Mouse (Mus musculus): ENCODE measurements around the gene Nhlrc3.

The Nhlrc3 gene

DNA sequence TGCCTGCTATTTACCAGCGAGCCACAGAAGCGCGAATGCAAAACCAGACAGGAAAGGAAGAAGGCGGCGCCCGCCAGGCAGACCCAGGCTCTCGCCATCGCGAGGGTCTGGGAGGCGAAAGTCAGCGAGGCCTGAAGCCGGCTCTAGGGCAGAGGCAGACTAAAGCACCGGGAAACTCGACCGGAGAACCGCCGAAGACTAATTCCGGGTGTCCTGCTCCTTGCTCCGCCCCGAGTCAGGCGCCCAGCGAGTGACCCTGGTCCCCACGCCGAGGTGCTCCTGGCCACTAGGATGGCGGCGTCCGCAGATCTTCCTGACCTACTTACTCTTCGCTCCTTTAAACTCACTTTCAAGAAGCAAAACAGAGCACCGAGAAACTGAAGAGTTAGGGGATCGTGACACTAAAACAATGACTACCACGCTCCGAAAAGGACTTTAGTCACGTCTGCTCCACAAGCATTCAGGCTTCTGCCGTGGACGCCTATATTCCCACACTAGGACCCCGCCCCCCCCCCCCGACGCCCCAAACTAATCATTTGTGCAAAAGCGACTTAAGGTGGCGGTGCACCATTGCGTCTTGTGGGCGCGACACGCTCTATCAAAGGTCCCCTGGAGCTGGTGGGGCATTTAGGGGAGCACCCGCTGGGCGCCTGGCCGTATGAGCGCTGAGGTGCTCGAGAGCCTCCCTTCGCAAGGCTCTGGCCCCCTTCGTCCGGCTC is at the start of gene Nhlrc3, which contains the start of gene Proser1:
Gene Nhlrc3, minus strand, starts transcription at position 287 of the 719 bp plus-strand sequence.
Gene Proser1, plus strand, starts transcription at position 621 of the 719 bp plus-strand sequence.
- DNase-seq (ENCODE audit: low read depth, low spot score) = peak; percentile 96

DNA sequence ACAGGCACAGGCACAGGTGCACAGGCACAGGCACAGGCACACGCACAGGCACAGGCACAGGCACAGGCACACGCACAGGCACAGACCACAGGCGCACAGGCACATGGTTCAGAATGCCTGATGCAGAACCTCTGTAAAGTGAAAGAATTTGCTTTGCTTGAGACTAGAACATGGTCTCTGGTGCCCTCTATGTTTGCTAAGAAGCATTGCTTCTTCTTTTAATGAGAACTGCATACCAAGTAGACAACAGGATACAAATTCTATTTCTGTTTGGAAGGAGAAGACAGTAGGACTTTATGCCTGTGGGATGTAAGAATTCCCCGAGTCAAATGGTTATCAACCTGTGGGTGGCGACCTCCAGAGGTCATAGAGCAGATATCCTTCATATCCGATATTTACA is 39.3 kb upstream of the Nhlrc3 start:
- no peak for DNase-seq (ENCODE audit: low read depth, low spot score)

DNA sequence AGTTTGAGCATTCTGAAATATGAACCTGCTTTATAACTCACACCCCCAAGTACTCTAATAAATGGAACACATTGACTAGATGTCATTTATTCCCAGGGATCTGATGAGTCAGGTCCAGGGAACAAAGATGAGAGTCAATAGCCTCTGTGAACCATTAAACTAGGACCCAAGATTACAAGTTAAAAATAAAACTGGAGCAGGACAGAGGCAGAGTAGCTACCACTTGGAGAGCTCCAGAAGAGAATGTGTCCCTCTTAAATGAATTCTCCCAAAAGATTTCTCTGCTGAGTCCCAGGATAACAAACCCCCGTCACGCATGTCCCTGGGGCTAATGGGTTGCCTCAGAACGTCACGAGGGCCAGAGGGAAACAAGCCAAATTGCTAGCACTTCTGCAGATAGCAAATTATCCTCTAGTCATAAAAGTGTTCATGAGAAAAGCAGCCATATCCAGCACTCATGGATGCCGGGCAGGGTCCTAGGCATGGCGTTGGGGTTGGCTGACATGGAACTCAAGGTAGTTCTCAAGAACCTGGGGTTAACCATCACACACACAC is 35.3 kb upstream of the Nhlrc3 start:
- no peak for DNase-seq (ENCODE audit: low read depth, low spot score)

DNA sequence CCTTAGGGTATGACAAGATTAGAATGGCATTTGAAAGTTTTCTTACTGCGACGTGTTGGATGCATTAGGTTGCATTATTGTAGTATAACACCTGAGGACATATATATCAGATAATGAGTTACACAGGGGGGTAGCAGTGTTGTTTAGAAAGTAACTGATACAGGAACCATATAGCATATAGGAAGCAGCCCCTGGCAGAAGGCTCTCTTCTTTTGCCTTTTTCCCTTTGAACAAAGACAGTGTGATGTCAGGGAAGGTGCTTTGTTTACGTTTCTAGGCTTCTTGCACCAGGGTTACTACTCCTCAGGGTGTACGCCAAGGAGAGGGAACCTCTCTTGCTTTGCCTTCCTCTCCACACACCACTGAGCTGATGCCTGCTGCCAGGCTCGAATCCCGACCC is 25.2 kb upstream of the Nhlrc3 start, which contains the start of gene Stoml3:
Gene Stoml3, plus strand, starts transcription at position 301 of the 400 bp plus-strand sequence.
- no peak for DNase-seq (ENCODE audit: low read depth, low spot score)

DNA sequence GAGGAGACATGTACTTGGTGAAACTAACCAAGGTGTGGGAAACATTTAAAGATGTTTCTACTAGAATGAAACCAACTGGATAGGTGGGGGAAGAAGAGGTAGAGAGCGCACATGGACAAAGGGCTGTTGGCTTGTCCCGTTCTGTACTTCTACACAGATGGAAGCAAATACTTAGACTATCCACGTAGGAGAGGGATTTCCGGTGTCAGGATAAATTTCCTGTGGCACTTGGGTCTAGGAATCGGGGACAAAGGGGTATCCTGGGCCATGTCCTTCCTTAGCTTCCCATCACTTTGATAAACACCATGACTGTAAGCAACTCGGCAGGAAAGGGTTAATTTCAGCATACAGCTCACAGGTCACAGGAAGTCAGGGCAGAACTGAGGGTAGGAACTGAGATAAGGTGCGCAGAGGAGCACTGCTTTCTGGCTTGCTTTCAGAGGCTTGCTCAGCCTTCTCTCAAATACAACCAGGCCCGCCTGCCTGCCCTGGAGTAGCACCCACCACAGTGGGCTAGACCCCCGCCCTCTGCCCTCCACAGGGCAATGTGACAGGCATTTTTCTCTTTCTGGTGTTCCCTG is 24.0 kb upstream of the Nhlrc3 start:
- DNase-seq (ENCODE audit: low read depth, low spot score) = no peak

DNA sequence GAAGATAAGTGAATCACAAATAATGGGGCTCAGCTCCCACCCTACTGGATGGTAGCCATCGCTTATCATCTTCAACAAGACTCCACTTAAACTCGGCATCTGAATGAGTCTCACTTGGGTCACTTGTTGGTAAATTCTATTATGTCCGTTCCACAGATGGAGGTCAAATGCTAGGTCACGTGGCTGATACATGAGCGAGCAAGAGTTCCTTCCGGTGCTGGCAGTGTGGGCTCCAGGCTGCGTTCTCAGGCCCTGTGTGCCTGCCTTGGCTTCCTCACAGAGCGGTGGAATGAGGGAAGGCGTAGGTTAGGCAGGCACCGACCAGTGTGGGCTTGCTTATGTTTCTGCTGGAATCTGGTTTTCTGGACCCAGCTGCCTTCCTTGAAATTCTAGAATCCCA is 23.4 kb upstream of the Nhlrc3 start:
- no peak for DNase-seq (ENCODE audit: low read depth, low spot score)

DNA sequence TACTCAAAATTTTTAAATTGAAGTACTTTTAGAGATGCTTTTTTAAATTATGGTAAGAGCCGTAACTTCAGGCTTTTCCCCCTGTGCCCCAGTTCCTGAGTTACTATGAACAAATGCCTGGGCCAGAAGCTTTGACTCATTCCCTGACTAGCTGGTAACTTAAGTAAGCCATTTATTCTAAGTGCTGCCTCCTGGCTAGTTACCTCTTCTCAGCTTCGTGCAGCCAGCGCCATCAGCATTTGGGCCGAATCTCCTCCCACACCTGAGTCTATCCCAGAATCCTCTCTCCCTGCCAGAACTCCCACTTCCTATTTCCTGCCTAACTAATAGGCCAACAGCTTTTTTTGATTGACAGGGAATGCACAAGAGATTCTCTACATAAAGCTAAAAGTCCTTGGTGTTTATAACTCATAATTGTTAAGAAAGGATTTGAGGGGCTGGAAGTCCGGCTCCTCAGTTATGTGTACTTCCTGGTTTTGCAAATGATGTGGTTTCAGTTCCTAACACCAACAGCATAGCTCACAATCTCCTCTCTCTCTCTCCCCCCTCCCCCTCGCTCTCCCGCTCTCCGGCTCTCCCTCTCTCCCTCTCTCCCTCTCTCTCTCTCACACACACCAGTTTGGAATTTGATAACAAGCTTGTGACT is 20.4 kb upstream of the Nhlrc3 start:
- no peak for DNase-seq (ENCODE audit: low read depth, low spot score)

DNA sequence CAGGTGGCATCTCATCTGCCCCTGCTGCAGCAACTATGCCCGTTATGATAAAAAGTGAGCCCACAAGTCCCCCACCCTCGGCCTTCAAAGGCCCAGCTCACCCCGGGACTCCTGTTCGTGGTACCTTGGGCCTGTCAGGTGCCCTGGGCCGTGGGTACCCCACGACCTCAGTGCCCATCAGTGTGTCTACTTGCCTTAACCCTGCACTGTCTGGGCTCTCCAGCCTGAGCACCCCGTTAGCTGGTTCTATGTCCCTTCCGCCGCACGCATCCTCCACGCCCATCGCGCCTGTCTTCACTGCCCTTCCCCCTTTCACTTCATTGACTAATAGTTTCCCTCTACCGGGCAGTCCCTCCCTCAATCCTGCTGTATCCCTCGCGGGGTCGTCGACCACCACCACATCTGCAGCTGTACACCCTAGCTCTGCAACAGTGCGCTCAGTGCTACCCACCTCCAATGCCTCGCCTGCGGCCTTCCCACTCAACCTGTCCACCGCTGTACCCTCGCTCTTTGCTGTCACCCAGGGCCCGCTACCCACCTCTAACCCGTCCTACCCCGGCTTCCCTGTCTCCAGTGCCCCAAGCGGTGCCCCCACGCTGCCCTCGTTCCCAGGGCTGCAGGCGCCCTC is 15.4 kb upstream of the Nhlrc3 start:
- DNase-seq (ENCODE audit: low read depth, low spot score) = no peak

DNA sequence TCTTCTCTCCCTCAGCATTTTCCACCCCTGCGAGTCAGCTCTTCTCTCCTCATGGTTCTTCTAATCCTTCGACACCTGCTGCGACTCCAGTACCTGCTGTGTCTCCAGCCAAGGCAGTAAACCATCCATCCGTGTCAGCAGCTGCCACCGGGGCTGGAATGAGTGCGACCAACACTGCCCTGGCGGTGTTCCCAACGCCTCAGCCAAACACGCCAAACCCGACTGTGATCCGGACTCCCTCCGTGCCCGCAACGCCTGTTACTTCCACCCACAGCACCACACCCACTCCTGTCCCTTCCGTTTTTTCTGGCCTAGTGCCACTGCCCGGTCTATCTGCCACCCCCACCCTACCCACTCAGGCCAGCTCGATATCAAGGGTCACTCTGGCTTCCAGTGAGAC is 14.3 kb upstream of the Nhlrc3 start:
- DNase-seq (ENCODE audit: low read depth, low spot score) = no peak

DNA sequence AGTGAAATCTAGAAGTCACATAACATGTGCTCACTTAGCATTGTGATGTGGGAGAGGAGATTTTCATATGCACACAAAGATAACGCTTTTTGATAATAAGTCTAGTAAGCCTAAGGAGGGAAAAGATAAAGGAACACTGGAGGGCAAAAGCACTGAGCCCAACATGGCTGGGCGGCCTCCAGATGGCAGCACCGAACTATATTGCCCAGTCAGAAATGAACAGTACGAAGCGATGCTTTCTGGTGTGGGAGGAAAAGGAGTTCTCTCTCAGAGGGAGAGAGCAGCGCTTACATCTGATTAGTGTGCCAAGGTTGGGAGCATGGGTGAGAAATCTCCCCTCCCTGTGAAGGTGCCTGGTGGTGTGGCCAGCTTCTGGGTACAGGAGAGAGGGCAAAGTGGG is 12.8 kb upstream of the Nhlrc3 start:
- DNase-seq (ENCODE audit: low read depth, low spot score) = no peak

DNA sequence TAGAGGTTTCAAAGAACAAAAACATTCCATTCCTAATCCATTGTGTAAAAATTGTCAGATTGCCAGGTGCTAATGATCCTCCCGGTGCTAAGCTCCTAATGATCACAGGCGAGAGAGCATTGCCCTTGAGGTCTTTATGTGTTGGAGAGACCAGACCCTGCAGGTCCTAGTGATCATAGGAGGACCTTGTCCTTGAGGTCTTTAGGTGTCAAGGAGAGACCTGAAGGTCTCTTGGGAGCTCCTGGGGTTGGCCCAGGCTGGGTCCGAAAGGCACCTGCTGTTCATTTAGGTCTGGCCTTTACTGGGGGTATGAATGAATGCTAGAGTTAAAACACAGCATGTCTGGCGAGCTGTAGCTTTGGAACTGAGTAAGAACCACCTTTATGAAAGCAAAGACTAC is 11.0 kb upstream of the Nhlrc3 start:
- DNase-seq (ENCODE audit: low read depth, low spot score) = no peak

DNA sequence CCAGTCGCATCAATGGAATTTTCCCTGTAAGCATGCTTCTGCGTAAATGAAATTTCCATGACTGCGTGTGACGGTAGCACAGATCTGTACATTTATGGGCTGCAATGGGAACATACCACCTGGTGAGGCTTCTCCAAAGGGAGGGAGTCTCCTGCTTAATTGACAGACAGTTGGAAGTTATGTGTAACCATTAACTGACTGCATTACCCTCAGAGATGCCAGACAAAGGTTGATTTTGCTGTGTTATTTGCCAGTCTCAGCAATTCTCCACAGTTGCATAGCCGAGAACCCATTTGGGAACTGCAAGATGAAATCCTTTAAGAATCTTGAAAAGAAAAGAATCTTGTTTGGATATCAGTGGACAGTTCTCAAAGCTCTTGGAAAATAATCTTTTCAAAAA is 8.9 kb upstream of the Nhlrc3 start:
- DNase-seq (ENCODE audit: low read depth, low spot score) = no peak

DNA sequence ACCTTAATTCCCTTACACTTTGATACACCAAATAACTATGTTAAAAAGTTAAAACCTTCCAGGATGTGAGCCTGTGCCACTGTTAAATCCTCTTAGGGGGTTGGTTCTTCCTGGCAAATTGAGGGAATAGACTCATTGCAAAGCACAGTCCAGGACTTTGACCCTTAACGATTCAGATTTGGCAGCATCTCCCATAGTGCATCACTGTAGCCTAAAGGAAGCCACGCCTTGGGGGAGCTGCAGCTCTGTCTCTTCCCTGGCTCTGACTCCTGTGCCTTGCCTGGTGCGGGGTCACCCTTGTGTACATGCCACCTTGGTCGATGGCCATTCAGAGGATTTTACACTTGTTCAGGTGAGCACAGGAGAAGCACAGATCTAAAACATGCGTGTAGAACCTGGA is 6.5 kb upstream of the Nhlrc3 start:
- no peak for DNase-seq (ENCODE audit: low read depth, low spot score)

DNA sequence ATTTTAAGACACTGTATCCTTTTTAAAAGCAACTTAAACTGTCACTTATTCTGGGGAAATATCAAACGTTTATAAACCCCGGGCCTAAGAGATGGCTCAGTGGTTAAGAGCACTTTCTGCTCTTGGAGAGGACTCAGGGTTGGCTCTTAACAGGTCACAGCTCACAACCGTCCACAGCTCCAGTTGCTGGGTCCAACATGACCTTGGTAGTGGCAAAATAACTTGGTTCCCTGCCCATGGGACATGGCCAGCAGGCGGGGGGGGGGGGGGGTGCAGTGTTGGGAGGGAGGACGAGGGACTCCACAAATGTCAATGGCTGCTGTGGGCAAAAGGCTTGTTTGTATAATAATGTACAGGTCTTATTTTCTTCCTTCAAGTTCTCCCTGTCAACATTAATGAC is 4.2 kb upstream of the Nhlrc3 start:
- DNase-seq (ENCODE audit: low read depth, low spot score) = no peak

DNA sequence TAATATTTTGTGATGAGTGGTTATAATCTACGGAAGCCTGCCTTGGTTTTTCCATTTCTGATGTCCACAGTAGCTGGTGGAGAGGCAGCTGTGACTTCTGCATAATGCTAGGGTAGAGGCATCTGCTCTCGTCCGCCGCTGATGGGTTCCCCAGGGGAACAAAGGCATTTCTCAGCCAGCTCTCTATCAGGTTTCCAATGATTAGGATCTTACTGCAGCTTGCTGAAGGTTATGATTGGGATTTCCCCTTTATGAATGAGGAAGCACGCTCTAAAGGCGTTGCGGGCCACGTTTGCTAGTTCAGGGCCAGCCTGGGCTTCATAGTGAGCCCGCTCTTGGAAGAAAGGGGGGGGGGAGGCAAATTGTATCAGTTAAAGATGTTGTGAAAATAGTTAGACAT is 3.3 kb upstream of the Nhlrc3 start:
- no peak for DNase-seq (ENCODE audit: low read depth, low spot score)

DNA sequence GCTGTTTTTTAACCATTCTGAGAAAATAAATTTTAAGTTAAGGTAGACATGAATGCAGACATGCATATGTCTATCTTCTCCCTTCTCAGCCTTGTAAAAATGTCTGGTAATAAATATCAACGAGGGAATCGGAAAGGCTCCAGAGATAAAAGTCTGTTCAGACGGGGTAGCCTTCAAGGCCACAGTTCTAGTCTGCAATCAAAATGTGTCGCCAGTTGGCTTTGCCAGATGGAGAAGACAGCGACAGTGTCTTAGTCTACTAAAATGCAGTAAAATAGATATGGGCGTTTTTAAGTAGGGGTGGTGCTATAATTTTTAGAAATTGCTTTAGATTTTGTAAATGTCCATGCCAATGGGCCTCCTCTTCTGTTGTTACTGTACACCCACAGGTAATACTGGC is 2.2 kb upstream of the Nhlrc3 start:
- DNase-seq (ENCODE audit: low read depth, low spot score) = no peak

DNA sequence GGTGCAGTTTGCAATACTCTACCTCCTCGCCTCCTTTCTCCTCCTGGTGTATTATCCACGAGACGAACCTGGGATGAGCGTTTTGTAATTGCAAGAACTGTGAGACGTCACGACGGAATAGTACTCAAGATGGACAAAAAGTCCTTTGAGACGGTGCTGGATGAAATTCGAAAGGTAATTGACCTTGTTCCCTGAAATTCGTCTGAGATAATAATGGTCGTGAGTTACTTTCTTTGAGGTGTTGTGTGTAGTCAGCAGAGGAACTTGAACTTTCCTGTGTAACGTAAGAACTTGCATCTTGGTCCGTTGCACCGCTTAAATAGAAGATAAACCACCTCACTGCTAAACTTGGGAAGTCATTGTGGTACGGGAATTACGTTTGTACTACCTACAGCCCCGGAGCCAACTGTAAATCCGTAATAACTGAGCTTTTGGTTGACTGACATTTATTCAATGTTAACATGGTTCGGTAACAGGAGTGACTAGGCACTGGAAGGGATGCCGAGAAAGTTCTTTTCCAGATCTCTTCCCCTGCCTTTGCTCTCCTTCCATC is 1.1 kb upstream of the Nhlrc3 start:
- peak; percentile 26 for DNase-seq (ENCODE audit: low read depth, low spot score)

DNA sequence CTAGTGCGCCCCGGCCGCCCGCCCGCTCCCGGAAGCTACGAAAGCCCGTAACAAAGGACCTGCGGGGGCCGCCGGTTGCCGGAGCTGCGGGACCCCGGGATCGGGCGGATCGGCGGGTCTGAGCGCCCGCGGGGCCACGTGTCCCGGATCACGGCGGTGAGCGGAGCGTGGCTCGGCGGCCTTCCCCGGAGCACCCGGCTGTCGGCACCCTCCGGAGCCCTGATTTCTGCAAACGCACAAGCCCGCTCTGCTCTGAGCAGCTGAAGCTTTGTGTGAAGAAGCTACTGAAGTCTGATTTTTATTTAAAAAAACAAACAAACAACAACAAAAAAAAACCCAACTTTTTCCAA is 608 bp upstream of the Nhlrc3 start:
- DNase-seq (ENCODE audit: low read depth, low spot score) = no peak

DNA sequence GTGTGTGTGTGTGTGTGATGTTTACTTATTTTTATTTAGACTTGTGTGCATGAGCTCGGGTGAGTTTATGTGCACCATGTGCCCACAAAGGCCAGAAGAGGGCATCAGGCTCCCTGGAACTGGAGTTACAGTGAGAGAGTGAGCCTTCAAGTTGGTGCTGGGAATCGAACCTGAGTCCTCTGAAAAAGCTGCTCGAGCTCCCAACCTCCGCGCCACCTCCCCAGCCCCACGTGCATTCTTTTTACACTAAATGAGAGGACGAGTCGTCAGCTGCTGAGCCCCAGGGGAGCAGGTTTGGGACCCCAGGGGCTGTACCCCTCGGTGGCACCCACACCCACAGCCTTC is 459 bp downstream of the Nhlrc3 start:
- no peak for DNase-seq (ENCODE audit: low read depth, low spot score)

DNA sequence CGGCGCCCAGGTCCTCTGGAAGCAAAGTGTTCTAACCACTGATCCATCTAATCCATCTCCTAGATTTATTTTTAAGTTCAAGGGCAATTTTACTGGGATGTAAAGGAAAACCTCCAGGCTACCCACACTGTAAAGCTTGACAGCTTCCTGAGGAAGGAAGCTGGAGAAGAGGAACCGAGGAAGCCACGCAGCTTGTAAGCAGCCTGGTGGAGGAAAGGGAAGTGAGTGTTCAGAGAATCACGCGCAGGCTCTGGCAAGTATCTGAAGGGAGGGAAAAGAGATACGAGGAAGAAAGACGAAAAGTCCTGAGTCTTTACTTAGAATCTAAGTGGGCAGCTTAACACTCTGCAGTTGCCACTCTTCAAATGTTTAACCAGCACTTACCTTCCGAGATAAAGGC is 3.0 kb downstream of the Nhlrc3 start:
- no peak for DNase-seq (ENCODE audit: low read depth, low spot score)

DNA sequence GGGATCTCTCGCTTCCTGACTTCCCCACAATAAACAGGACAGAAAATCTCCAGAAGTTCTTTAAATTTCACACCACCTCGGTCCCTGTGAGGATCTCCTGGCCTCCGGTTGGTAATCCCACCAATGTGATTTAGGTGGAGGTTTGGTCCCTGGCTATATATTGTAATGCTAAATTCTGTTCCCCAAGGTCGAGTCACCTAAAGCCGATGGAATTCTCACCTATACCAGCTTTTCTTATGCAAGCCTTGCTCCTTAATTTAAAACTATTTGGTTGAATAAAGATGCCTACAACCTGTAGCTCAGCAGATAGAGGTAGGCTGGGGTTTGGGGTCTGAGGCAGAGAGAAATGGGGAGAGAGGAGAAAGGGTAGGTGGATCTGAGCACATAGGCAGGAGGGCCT is 5.4 kb downstream of the Nhlrc3 start:
- DNase-seq (ENCODE audit: low read depth, low spot score) = no peak

DNA sequence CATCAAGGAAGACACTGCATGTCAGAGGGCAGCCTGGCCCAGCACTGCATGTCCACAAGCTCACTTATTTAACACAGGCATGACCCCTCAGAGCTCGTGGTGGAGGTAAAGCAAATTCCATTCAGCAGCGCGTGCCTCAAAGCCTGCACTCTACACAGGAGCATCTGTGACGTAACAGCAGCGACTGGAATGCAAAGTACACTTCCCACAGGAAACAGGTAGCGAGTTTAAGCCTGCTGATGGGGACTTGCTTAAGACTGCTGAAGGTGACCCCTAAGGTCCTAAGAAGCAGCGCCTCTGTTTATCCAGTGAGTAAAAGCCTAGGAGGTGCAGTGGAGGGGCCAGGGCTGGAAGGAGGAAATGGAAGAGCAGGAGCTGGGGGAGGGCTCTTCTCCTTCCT is 8.1 kb downstream of the Nhlrc3 start:
- DNase-seq (ENCODE audit: low read depth, low spot score) = no peak

All from CD4-positive helper T cell, adult 2 months (primary cell).